Mouse (Mus musculus): ENCODE measurements around the gene Stag1. TPM values are rescaled to one million over a fixed set of nuclear protein-coding genes. Genes with fewer than 3 reads are reported as not detected.

Gene Stag1
- polyA plus RNA-seq, 1 experiment = 4.2 TPM

- 71% methylated on average over 3 of the region's 3 CpGs for WGBS
- no peak for DNase-seq
- TF ChIP-seq CTCF (IDR thresholded peaks at IDR 0.05; ENCODE audit: insufficient read depth, low read length) = no peak
- no peak for TF ChIP-seq POLR2A (IDR thresholded peaks at IDR 0.05; ENCODE audit: borderline replicate concordance, extremely low read depth, low read depth, low read length)
- Histone ChIP-seq H3K4me1 (ENCODE audit: control insufficient read depth, insufficient read depth, low read length) (no peaks in the 10 kb centered on the region), H3K4me3 (replicated peaks; ENCODE audit: extremely low read depth, low read depth, low read length) (no peak overlapping the region)
Observed at GRCm38 (mm10) chr9:100599761-100600328, 2.2 kb downstream of the Stag1 start.

GRCm38 (mm10) chr9:100602130-100602529 is 4.5 kb downstream of the Stag1 start:
- 71% methylated on average over 1 of the region's 1 CpGs for WGBS
- DNase-seq = no peak
- H3K4me1 ChIP-seq (ENCODE audit: control insufficient read depth, insufficient read depth, low read length) = no peaks in the 10 kb centered on the region
- no peak for TF ChIP-seq CTCF (IDR thresholded peaks at IDR 0.05; ENCODE audit: insufficient read depth, low read length)
- no peak for TF ChIP-seq POLR2A (IDR thresholded peaks at IDR 0.05; ENCODE audit: borderline replicate concordance, extremely low read depth, low read depth, low read length)
- H3K4me3 ChIP-seq (replicated peaks; ENCODE audit: extremely low read depth, low read depth, low read length) = no peak overlapping the region

GRCm38 (mm10) chr9:100603156-100603555 is 5.6 kb downstream of the Stag1 start:
- no peak for DNase-seq
- no peaks in the 10 kb centered on the region for H3K4me1 ChIP-seq (ENCODE audit: control insufficient read depth, insufficient read depth, low read length)
- WGBS = 72% methylated on average over 5 of the region's 5 CpGs
- H3K4me3 ChIP-seq (replicated peaks; ENCODE audit: extremely low read depth, low read depth, low read length) = no peak overlapping the region
- no peak for TF ChIP-seq CTCF (IDR thresholded peaks at IDR 0.05; ENCODE audit: insufficient read depth, low read length)
- no peak for TF ChIP-seq POLR2A (IDR thresholded peaks at IDR 0.05; ENCODE audit: borderline replicate concordance, extremely low read depth, low read depth, low read length)

GRCm38 (mm10) chr9:100605522-100605921 is 7.9 kb downstream of the Stag1 start:
- H3K4me1 ChIP-seq (ENCODE audit: control insufficient read depth, insufficient read depth, low read length) = no peaks in the 10 kb centered on the region
- TF ChIP-seq CTCF (IDR thresholded peaks at IDR 0.05; ENCODE audit: insufficient read depth, low read length) (no peak), POLR2A (IDR thresholded peaks at IDR 0.05; ENCODE audit: borderline replicate concordance, extremely low read depth, low read depth, low read length) (no peak)
- DNase-seq = no peak
- 86% methylated on average over 1 of the region's 1 CpGs for WGBS
- no peak overlapping the region for H3K4me3 ChIP-seq (replicated peaks; ENCODE audit: extremely low read depth, low read depth, low read length)

- no peak for DNase-seq
- WGBS = 41% methylated on average over 7 of the region's 7 CpGs
- TF ChIP-seq POLR2A (IDR thresholded peaks at IDR 0.05; ENCODE audit: borderline replicate concordance, extremely low read depth, low read depth, low read length) = no peak
- no peak for TF ChIP-seq CTCF (IDR thresholded peaks at IDR 0.05; ENCODE audit: insufficient read depth, low read length)
- H3K4me1 ChIP-seq (ENCODE audit: control insufficient read depth, insufficient read depth, low read length) = no peaks in the 10 kb centered on the region
- no peak overlapping the region for H3K4me3 ChIP-seq (replicated peaks; ENCODE audit: extremely low read depth, low read depth, low read length)
Observed at GRCm38 (mm10) chr9:100605985-100606554, 8.5 kb downstream of the Stag1 start.

- WGBS = 75% methylated on average over 3 of the region's 3 CpGs
- peaks cover 4% of the 10 kb centered on the region; the same call in 1 of the 2 replicates for H3K4me1 ChIP-seq (ENCODE audit: control insufficient read depth, insufficient read depth, low read length)
- TF ChIP-seq POLR2A (IDR thresholded peaks at IDR 0.05; ENCODE audit: borderline replicate concordance, extremely low read depth, low read depth, low read length) (no peak), CTCF (IDR thresholded peaks at IDR 0.05; ENCODE audit: insufficient read depth, low read length) (no peak)
- DNase-seq = no peak
- H3K4me3 ChIP-seq (replicated peaks; ENCODE audit: extremely low read depth, low read depth, low read length) = no peak overlapping the region
Observed at GRCm38 (mm10) chr9:100613501-100614071, 16.0 kb downstream of the Stag1 start.

GRCm38 (mm10) chr9:100616947-100617346 is 19.3 kb downstream of the Stag1 start:
- Histone ChIP-seq H3K4me3 (replicated peaks; ENCODE audit: extremely low read depth, low read depth, low read length) (peak overlapping the region; percentile 43), H3K4me1 (ENCODE audit: control insufficient read depth, insufficient read depth, low read length) (peaks cover 4% of the 10 kb centered on the region; the same call in 1 of the 2 replicates)
- 25% methylated on average over 11 of the region's 11 CpGs for WGBS
- DNase-seq = peak; percentile 27
- TF ChIP-seq POLR2A (IDR thresholded peaks at IDR 0.05; ENCODE audit: borderline replicate concordance, extremely low read depth, low read depth, low read length) (no peak), CTCF (IDR thresholded peaks at IDR 0.05; ENCODE audit: insufficient read depth, low read length) (no peak)

- TF ChIP-seq POLR2A (IDR thresholded peaks at IDR 0.05; ENCODE audit: borderline replicate concordance, extremely low read depth, low read depth, low read length) (no peak), CTCF (IDR thresholded peaks at IDR 0.05; ENCODE audit: insufficient read depth, low read length) (no peak)
Observed at GRCm38 (mm10) chr9:100626258-100626657, 28.7 kb downstream of the Stag1 start.

GRCm38 (mm10) chr9:100640754-100641153 is 43.2 kb downstream of the Stag1 start:
- no peak for TF ChIP-seq CTCF (IDR thresholded peaks at IDR 0.05; ENCODE audit: insufficient read depth, low read length)
- TF ChIP-seq POLR2A (IDR thresholded peaks at IDR 0.05; ENCODE audit: borderline replicate concordance, extremely low read depth, low read depth, low read length) = no peak
- H3K4me1 ChIP-seq (ENCODE audit: control insufficient read depth, insufficient read depth, low read length) = peaks cover 2% of the 10 kb centered on the region; the same call in 1 of the 2 replicates
- WGBS = 93% methylated on average over 2 of the region's 2 CpGs
- no peak overlapping the region for H3K4me3 ChIP-seq (replicated peaks; ENCODE audit: extremely low read depth, low read depth, low read length)
- DNase-seq = no peak

More at GRCm38 (mm10) chr9:100626258-100626657, 28.7 kb downstream of the Stag1 start:
- no peaks in the 10 kb centered on the region for H3K4me1 ChIP-seq (ENCODE audit: control insufficient read depth, insufficient read depth, low read length)
- 77% methylated on average over 2 of the region's 2 CpGs for WGBS
- DNase-seq = no peak
- H3K4me3 ChIP-seq (replicated peaks; ENCODE audit: extremely low read depth, low read depth, low read length) = no peak overlapping the region
